Mouse (Mus musculus) bone marrow macrophage, adult 2 months (primary cell): Measurements from ENCODE around the gene N4bp1.

ENCODE experiments used
- CTCF ChIP-seq: IDR thresholded peaks from 2 replicates; pipeline ENCODE4 v1.5.1; 2012; ENCODE audit warnings: low read depth, mild to moderate bottlenecking, low read length, moderate library complexity
- POLR2A ChIP-seq: IDR thresholded peaks from 2 replicates; pipeline ENCODE4 v1.6.1; 2012; ENCODE audit warnings: mild to moderate bottlenecking, low read depth, low read length, borderline replicate concordance

DNA sequence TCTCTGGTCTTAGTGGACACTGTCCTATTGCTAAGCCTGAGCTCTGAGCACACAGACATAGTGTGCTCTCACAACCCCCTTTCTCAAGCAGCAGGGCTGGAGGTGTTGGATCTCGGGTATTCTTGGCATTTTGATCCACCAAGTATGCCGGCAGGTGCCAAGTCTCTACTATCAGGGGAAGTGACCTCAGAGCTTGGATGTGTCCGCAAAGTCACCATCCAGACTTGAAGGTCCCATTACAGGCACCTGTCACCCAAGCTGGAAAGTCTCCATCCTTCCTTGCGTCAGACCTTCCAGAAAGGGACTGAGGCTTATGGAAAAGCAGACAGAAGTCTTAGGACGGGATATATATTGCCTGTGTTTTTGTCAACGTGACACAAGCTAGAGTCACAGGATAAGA, 86.9 kb downstream of the N4bp1 start:
- TF ChIP-seq CTCF = no peak
- TF ChIP-seq POLR2A = no peak
